Mouse (Mus musculus): ENCODE results near the gene Mef2c.

Mef2c gene

DNA sequence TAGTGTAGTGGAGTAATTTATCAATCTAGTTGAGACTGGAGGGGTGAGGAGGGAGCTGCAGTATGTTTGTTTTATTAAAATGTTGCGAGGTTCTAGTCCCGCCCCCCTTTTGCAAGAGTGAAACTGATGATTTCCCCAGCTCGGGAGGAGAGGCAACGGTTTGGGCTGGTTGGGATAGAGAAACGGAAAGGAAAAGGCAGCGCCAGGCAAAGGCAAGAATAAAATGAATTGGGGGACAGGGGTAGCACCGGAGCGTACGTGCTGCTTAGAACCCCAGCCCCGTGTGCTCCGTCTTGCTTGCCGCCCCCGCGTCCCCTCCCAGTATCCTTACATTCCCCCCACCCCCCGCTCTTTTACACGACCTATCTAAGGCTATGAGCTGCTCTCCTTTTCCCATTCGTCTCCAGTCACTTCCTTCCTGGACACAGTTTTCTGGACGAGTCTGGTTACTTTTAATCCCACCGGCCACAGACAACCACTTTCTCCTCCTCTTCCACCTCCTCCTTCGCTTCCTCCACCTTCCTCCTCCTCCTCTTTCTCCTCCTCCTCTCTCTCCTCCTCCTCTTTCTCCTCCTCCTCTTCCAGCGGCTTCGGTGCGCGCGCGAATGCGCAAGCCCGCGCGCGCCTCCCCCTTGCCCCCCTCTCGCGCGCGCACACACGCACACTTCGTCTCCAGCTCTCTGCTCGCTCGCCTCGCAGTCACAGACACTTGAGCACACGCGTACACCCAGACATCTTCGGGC, 20.5 kb downstream of the Mef2c start:
- DNase-seq (ENCODE audit: low read depth, low spot score): no peak

DNA sequence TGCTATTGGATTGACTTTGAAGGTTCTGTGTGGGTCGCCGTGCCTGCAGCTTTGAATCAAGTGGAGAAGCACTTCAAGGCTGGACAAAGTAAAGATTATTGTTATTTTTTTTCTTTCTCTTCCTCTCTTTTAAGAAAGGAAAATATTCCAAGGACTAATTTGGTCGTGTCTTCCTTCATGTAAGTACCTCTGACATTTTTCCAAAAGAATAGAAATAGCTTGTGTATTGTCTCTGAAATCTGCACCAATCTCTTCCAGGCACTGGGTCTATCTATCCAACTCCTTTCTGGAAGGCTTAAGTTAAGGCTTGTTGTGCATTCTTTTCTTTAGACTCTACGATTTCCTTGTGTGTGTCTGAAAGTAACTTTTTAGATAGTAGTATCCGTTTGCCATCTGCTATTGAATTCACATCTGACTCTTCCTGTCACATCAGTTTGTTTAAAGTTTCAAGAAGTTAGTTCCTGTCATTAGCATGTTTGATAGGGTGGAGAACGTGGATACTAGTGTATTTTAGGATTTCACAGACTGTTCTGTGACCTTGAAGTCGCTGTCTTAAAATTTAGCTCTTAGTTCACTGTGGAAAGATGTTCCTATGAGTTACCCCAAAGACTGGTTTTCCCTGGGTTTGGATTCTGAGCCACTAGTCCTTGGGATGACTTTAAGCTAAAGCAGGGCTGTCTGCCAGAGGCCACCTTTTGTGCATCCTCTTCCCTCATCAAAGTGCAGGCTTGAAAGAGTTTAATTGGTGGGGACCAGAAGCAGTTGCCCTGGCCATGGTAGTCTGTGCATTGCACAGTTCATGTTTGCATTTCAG, 21.3 kb downstream of the Mef2c start:
- DNase-seq (ENCODE audit: low read depth, low spot score): no peak

GRCm38 (mm10) chr13:83525716-83526005, 21.8 kb downstream of the Mef2c start:
- DNase-seq (ENCODE audit: low read depth, low spot score): no peak

GRCm38 (mm10) chr13:83526066-83526465, 22.2 kb downstream of the Mef2c start:
- DNase-seq (ENCODE audit: low read depth, low spot score): no peak

DNA sequence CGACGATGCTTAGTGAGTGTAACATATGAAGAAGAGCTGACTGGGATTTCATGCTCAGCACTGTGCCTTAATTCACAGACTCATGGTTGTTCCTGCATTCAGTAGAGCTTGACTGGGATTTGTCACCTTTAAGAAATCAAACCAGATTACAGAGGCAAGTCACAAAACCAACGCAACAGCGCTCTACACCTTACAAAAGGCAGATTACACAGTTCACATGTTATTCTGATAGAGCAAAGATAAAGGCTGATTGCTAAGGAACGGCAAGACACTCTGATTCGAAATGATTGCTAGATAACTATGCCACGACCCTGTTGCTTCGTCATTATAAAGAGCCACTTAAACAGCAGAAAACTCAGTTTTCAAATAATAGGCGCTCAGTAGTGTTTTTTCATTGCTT, 24.1 kb downstream of the Mef2c start:
- no peak for DNase-seq (ENCODE audit: low read depth, low spot score)

- no peak for DNase-seq (ENCODE audit: low read depth, low spot score)
Measured at GRCm38 (mm10) chr13:83529729-83530314, 26.0 kb downstream of the Mef2c start.

GRCm38 (mm10) chr13:83530889-83531288, 27.1 kb downstream of the Mef2c start:
- no peak for DNase-seq (ENCODE audit: low read depth, low spot score)

DNA sequence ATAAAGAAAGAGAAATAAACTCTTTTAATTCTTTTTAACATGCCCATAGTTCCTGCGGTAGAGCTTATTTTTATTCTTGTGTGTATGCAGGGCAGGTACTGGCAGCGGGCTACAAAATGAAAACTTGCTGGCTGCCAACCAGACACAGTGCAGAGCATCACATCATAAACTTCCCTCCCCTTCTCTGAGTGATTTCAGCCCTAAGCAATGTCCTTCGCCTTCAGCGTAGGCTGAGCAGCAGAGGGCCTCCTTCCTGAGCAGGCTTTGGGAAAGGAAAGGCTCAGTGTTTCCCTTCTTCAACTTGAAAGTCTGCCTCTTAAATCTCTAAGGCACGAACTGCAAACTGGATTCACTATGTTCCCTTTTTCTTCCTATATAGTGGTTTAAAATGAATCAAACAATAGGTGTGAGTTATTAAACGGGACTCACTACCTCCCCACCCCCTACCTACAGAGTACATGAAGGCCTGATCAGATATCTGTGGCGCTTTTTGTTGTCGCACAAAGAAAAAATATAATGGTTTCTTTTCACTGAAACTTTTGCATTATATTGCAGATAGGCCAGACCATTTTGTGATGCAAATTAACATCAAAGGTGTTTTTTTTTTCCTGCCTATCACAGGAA, 28.2 kb downstream of the Mef2c start:
- no peak for DNase-seq (ENCODE audit: low read depth, low spot score)

- DNase-seq (ENCODE audit: low read depth, low spot score): no peak
Measured at GRCm38 (mm10) chr13:83536361-83536760, 32.5 kb downstream of the Mef2c start.

GRCm38 (mm10) chr13:83537163-83537562, 33.3 kb downstream of the Mef2c start:
- DNase-seq (ENCODE audit: low read depth, low spot score): no peak

DNA sequence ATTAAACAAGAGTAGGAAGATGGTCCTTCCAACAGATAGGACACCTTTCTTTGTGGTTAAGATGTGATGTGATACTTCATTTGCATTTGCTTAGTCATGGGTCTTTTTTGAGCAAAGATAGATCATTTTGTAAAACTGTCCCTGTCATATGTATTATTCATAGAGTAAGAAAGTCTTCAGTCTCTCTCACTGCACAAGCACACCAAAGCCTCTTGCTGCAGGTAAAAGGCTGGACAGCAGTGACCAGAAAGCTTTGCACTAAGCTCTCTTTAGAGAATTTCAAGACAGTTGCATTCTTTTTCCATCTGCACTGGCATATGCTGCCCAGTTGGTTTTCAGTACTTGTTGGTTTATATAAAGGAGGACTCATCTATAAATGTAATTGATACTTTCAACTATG, 36.1 kb downstream of the Mef2c start:
- no peak for DNase-seq (ENCODE audit: low read depth, low spot score)

- no peak for DNase-seq (ENCODE audit: low read depth, low spot score)
Measured at GRCm38 (mm10) chr13:83542666-83543065, 38.8 kb downstream of the Mef2c start.

DNA sequence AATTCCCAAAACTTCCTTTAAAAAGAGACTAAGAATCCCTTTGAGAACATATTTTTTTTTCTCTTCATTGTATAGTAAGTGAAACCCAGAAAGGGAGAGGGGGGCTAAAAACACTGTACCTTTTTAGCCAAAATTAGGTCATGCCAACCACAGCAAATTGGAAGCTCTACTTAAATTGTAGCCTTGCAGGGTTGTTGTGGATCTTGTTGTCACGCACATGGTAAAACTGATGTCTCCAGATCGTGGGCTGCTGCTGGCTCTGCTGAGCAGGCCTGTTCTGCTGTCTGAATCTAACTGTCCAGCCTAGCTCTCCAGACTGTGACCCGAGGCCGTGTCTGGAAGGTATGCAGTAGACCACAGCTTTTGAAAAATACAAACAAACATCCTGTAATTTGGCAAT, 40.9 kb downstream of the Mef2c start:
- DNase-seq (ENCODE audit: low read depth, low spot score): no peak

- no peak for DNase-seq (ENCODE audit: low read depth, low spot score)
Measured at GRCm38 (mm10) chr13:83546876-83547275, 43.0 kb downstream of the Mef2c start.

GRCm38 (mm10) chr13:83551259-83551658, 47.4 kb downstream of the Mef2c start:
- no peak for DNase-seq (ENCODE audit: low read depth, low spot score)

- DNase-seq (ENCODE audit: low read depth, low spot score): no peak
Measured at GRCm38 (mm10) chr13:83552051-83552450, 48.2 kb downstream of the Mef2c start.

DNA sequence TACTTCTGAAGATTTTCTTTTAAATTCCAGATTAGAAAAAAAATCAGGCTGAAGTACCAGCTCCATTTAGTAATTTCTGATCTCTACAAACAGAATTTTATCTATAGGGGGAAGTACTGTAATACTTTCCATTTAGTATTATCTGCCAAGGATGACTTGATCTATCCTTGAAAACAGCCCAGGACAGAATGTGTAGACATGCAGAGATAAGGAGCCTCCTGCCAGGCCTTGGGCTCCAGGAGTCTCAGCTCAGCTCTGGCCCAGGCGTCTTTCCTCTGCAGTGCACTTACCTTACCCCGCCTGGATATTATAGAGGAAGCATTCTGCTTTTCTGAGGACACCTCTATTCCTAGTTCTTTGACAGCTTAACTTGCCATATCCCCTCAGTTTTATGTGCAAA, 59.4 kb downstream of the Mef2c start:
- no peak for DNase-seq (ENCODE audit: low read depth, low spot score)

DNA sequence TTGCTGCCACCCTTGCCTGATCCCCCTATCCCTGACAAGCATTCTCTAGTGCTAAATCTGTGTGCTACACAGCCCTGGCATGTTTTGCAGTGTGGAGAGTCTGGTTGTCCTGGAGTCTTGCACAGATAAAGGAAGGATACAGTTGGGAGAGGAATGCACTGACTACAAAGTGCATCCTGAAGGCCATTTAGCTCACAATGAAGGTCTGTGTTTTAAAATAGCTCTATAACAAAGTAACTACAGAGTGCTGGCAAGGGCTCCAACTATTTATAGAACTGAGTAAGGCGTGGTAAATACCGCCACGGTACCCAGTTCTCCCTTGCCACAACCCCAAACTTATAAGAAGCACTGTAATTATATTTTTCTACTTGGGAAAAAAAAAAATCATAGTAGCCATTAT, 61.9 kb downstream of the Mef2c start:
- DNase-seq (ENCODE audit: low read depth, low spot score): no peak

- no peak for DNase-seq (ENCODE audit: low read depth, low spot score)
Measured at GRCm38 (mm10) chr13:83566180-83566579, 62.3 kb downstream of the Mef2c start.

- no peak for DNase-seq (ENCODE audit: low read depth, low spot score)
Measured at GRCm38 (mm10) chr13:83566834-83567534, 63.1 kb downstream of the Mef2c start.

- no peak for DNase-seq (ENCODE audit: low read depth, low spot score)
Measured at GRCm38 (mm10) chr13:83567681-83568080, 63.8 kb downstream of the Mef2c start.

DNA sequence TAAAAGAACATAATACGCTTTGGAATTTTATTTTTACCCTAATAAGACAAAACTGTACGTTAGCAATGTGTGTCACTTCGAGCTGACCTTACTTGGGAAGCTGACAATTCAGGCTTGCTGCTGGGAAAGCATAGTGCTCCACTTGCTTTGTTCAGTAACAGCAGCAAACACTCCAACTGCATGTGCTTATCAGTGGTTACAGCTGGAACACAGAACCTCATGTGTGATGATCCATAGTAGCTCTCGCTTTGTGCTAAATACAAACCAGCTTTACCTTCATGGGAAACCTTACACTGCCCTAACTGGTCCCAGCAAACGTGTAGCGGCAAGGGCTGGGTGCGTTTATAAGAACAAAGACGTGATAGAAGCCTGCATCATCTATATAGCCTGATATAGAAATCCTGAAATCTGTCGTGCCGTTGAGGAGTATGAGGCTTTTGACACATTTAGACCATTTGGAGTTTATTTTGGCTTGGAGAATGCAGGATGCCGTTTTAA, 65.0 kb downstream of the Mef2c start:
- no peak for DNase-seq (ENCODE audit: low read depth, low spot score)

Data from c-Kit-negative CD71-positive TER-119-positive erythroid progenitor cells, embryonic 14.5 days (primary cell).